Mouse (Mus musculus): ENCODE results near the gene Gm5460.
A peak's percentile ranks its signal among the peaks of the same experiment; 100 is the strongest.

The Gm5460 gene

GRCm38 (mm10) chr14:34077222-34077621 is 60.7 kb downstream of the Gm5460 start:
- DNase-seq = no peak

- no peak for DNase-seq
Observed at GRCm38 (mm10) chr14:34078293-34078692, 61.7 kb downstream of the Gm5460 start.

DNA sequence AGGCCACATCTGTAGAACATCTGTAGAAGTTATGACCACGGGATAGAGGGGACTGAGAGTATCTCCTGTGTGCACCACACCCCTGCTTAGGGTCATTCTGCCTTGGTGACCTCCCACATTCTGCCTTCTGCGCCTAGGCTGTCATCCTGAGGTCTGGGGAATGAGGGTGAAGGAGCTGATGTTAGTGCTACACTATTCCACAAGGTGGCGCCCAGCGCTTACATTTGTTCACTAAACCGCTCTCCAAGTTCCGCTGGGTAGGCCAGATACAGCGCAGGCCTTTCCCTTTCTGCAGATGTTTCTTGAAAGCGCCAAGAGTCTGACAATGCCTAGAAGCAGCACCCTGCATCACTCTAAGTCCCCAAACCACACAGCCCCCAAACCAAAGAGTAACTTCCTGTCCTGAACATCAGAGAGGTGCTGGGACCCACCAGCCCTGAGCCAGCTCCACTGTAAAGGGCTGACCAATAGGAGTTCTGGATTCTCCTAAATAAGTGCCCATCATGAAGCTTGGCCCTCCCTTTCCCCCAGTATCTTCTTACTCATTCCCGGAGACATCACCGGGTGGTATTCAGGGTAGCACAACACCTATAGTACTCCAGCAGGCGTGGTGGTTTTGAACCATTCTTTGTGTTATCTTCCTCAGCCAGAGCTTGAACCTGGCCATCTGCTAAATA is 63.9 kb downstream of the Gm5460 start:
- DNase-seq = peak; percentile 87

DNA sequence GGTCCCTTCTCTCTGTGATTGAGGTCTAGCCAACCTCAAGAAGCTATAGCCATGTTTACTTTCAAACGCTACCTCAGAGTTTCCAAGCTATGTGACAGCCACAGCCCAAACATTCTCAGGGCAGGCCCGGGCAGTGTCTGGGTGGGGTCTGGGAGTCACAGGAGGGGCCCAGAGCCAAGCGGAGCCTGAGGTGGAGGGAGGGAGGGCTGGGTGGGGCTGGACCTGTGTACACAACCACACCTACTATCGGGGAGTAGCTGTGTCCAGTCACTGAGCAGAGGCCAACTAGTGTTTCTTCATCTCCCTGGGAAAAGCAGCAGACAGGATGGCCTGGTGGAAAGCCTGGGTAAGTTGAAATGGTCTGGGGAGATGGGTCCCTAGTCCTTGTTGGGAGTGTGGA is 69.2 kb downstream of the Gm5460 start, which contains the start of gene Anxa8:
Gene Anxa8 (plus strand): TSS at position 251 of the 400 bp plus-strand sequence.
- DNase-seq = no peak

GRCm38 (mm10) chr14:34086806-34087205 is 70.2 kb downstream of the Gm5460 start:
- DNase-seq = no peak

- DNase-seq = no peak
Observed at GRCm38 (mm10) chr14:34087856-34088398, 71.4 kb downstream of the Gm5460 start.

DNA sequence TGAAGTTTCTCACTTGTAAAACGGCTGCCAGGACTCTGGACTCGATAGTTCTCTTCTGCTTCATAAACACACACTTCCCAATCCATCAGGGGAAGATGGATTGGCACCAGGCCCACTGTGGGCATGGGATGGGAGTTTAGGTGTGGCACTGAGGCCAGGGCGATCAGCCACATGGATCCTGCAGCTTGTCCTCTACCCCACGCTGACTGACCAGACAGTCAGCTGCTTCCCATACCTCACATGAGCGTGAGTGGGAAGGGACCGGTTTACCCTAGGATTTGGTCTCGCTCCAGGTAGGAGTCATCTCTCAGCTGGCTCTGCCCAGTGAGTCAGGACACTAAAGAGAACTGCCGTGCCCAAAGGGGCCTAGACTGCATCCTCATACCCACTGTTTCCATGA is 73.2 kb downstream of the Gm5460 start:
- DNase-seq = no peak

- DNase-seq = no peak
Observed at GRCm38 (mm10) chr14:34091475-34091874, 74.9 kb downstream of the Gm5460 start.

- DNase-seq = no peak
Observed at GRCm38 (mm10) chr14:34092856-34093255, 76.3 kb downstream of the Gm5460 start.

DNA sequence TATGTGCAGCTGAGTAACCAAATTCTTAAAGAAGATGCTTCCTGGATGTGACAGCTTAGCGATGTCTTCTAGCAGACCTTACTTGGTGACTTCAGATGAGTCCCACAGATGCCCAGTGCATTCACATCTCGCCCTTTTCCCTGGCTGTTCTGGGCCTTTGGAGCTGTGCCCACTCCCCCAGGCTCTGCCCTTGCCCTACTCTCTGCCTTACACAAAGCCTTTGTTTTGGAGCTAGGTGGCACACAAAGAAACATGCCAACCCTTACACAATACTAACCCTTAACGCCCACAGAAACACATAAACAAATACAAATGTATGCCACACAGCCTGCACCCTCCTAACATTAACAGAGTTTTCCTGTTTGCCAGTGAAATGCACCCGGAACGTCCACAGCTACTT is 79.6 kb downstream of the Gm5460 start:
- DNase-seq = no peak
